ENCODE assay signal across 18 mouse cellular contexts in the genomic region with DNA sequence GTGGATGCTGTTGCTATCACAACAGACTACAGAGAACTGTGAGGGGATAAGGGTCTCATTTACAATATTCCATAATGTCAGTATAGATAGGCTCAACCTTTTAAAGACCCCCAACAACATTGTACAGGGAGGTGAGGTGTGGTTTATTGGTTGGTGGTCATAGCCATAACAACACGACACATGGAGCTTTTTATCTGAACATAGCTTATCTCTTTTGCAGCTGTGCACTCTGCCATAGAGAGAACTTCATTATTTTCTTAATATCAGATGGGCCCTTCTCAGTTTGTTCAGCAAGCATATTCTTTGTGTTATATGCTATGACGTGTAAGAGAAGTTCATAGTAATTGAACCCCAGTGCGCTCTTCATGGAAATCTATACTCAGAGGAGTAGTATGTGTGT.
"Had no signal": no experiment of that assay in that cellular context is flagged by ENCODE, and none has a peak within 500 bp of the region (broad histone marks: within the 10 kb centered on the region; RNA-seq: fewer than 3 reads in every experiment).

No protein-coding gene starts in this region.

- H3K9me3 ChIP-seq: limb, embryonic 10.5 days; limb, embryonic 13.5 days; midbrain, embryonic 10.5 days had no signal

- H3K4me3 ChIP-seq: layer of hippocampus, adult 2 months; limb, embryonic 10.5 days; limb, embryonic 13.5 days; midbrain, embryonic 10.5 days had no signal

- H3K36me3 ChIP-seq: limb, embryonic 10.5 days; limb, embryonic 13.5 days; midbrain, embryonic 10.5 days had no signal

- H3K9ac ChIP-seq: limb, embryonic 13.5 days had no signal

- H3K27me3 ChIP-seq: limb, embryonic 13.5 days had no signal

- DNase-seq: kidney, adult 2 months; kidney, postnatal 25 days; layer of hippocampus, adult 9-11 months; lung, adult 2 months; lung, postnatal 14 days; lung, postnatal 4 days; midbrain, embryonic 14.5 days; retina, postnatal 1 day; right cerebral cortex, postnatal 25 days; spleen, adult 18-20 months; thymus, adult 18-20 months; thymus, postnatal 36 days had no signal

- H3K27ac ChIP-seq: kidney, postnatal 0 days; layer of hippocampus, adult 2 months; limb, embryonic 10.5 days; limb, embryonic 13.5 days; midbrain, embryonic 10.5 days had no signal

- ATAC-seq: intestine, postnatal 0 days had no signal

- H3K4me1 ChIP-seq: limb, embryonic 10.5 days; limb, embryonic 13.5 days; midbrain, embryonic 10.5 days had no signal

- H3K4me2 ChIP-seq: limb, embryonic 13.5 days had no signal
